ENCODE assay signal across 33 mouse cellular contexts in genomic region chr5:112518773-112519172, GRCm38 (mm10). TPM values are rescaled to one million over a fixed set of nuclear protein-coding genes. Genes with fewer than 3 reads are reported as not detected.
DNase-seq lines count a peak whose midpoint lies in the region; ATAC-seq and TF ChIP-seq lines count a peak whose summit lies in the region.
"Had no signal": no experiment of that assay in that cellular context is flagged by ENCODE, and none has a peak within 500 bp of the region (broad histone marks: within the 10 kb centered on the region; RNA-seq: fewer than 3 reads in every experiment).

No protein-coding gene starts in this region.

- no peak overlapping the region for H3K4me2 ChIP-seq in forebrain, embryonic 11.5 days (ENCODE audit: low read depth, low read length, severe bottlenecking)
- no peak overlapping the region for H3K4me2 ChIP-seq in hindbrain, embryonic 15.5 days
- H3K4me2 ChIP-seq in hindbrain, embryonic 16.5 days (ENCODE audit: low read length): no peak overlapping the region
- no peak overlapping the region for H3K4me2 ChIP-seq in lung, embryonic 14.5 days
- H3K4me2 ChIP-seq: embryonic facial prominence, embryonic 15.5 days; heart, embryonic 12.5 days; intestine, embryonic 15.5 days; midbrain, embryonic 13.5 days had no signal

- peaks cover 68% of the 10 kb centered on the region for H3K4me1 ChIP-seq in forebrain, embryonic 10.5 days
- H3K4me1 ChIP-seq in forebrain, embryonic 11.5 days (replicated peaks; ENCODE audit: control insufficient read depth, insufficient read depth, low read length): peaks cover 25% of the 10 kb centered on the region
- peaks cover 51% of the 10 kb centered on the region for H3K4me1 ChIP-seq in hindbrain, embryonic 15.5 days (replicated peaks)
- peaks cover 32% of the 10 kb centered on the region for H3K4me1 ChIP-seq in hindbrain, embryonic 16.5 days (ENCODE audit: control insufficient read depth, insufficient read depth, low read depth, low read length)
- H3K4me1 ChIP-seq in lung, embryonic 14.5 days (ENCODE audit: insufficient read depth): peaks cover 12% of the 10 kb centered on the region; the same call in 1 of the 2 replicates
- peaks cover 30% of the 10 kb centered on the region for H3K4me1 ChIP-seq in limb, embryonic 10.5 days
- H3K4me1 ChIP-seq: megakaryocyte, embryonic 14.5 days had no signal

- no peaks in the 10 kb centered on the region for H3K36me3 ChIP-seq in forebrain, embryonic 10.5 days (replicated peaks)
- H3K36me3 ChIP-seq in forebrain, embryonic 11.5 days (ENCODE audit: control insufficient read depth, insufficient read depth, low read length): no peaks in the 10 kb centered on the region
- no peaks in the 10 kb centered on the region for H3K36me3 ChIP-seq in hindbrain, embryonic 15.5 days
- H3K36me3 ChIP-seq in hindbrain, embryonic 16.5 days (ENCODE audit: control insufficient read depth, insufficient read depth, low read length): no peaks in the 10 kb centered on the region
- H3K36me3 ChIP-seq in lung, embryonic 14.5 days (ENCODE audit: insufficient read depth): no peaks in the 10 kb centered on the region
- H3K36me3 ChIP-seq in limb, embryonic 10.5 days: no peaks in the 10 kb centered on the region
- H3K36me3 ChIP-seq: embryonic facial prominence, embryonic 15.5 days; G1E; heart, embryonic 12.5 days; intestine, embryonic 15.5 days had no signal

- 73% methylated on average over 2 of the region's 2 CpGs for WGBS in forebrain, embryonic 10.5 days
- WGBS in forebrain, embryonic 11.5 days: 67% methylated on average over 2 of the region's 2 CpGs
- 59% methylated on average over 2 of the region's 2 CpGs for WGBS in hindbrain, embryonic 15.5 days
- WGBS in hindbrain, embryonic 16.5 days: 46% methylated on average over 2 of the region's 2 CpGs
- WGBS in lung, embryonic 14.5 days: 64% methylated on average over 2 of the region's 2 CpGs
- 84% methylated on average over 2 of the region's 2 CpGs for WGBS in limb, embryonic 10.5 days

- peaks cover 30% of the 10 kb centered on the region for H3K27me3 ChIP-seq in forebrain, embryonic 10.5 days (ENCODE audit: poor library complexity, severe bottlenecking)
- no peaks in the 10 kb centered on the region for H3K27me3 ChIP-seq in forebrain, embryonic 11.5 days (ENCODE audit: control insufficient read depth, insufficient read depth, low read length)
- no peaks in the 10 kb centered on the region for H3K27me3 ChIP-seq in hindbrain, embryonic 15.5 days
- H3K27me3 ChIP-seq in hindbrain, embryonic 16.5 days (replicated peaks; ENCODE audit: control insufficient read depth, insufficient read depth, low read length): no peaks in the 10 kb centered on the region
- H3K27me3 ChIP-seq in lung, embryonic 14.5 days (ENCODE audit: insufficient read depth, low read length): no peaks in the 10 kb centered on the region
- peaks cover 23% of the 10 kb centered on the region for H3K27me3 ChIP-seq in limb, embryonic 10.5 days (ENCODE audit: low read depth, poor library complexity, severe bottlenecking)
- H3K27me3 ChIP-seq: embryonic facial prominence, embryonic 15.5 days; intestine, embryonic 15.5 days had no signal

- H3K4me3 ChIP-seq in forebrain, embryonic 10.5 days: no peak overlapping the region
- H3K4me3 ChIP-seq in forebrain, embryonic 11.5 days (ENCODE audit: low read depth, low read length): no peak overlapping the region
- no peak overlapping the region for H3K4me3 ChIP-seq in hindbrain, embryonic 15.5 days
- no peak overlapping the region for H3K4me3 ChIP-seq in hindbrain, embryonic 16.5 days (ENCODE audit: low read length)
- H3K4me3 ChIP-seq in lung, embryonic 14.5 days (ENCODE audit: low read depth, low read length): no peak overlapping the region
- no peak overlapping the region for H3K4me3 ChIP-seq in limb, embryonic 10.5 days
- H3K4me3 ChIP-seq: embryonic facial prominence, embryonic 15.5 days; heart, embryonic 12.5 days; intestine, embryonic 15.5 days; megakaryocyte, embryonic 14.5 days; midbrain, embryonic 13.5 days had no signal

- DNase-seq in forebrain, embryonic 10.5 days (ENCODE audit: extremely low spot score, low spot score): no peak
- DNase-seq in forebrain, embryonic 11.5 days (ENCODE audit: low spot score): no peak
- DNase-seq in lung, embryonic 14.5 days: peak; percentile 44
- no peak for DNase-seq in lung, postnatal 25 days (ENCODE audit: low spot score)
- DNase-seq in limb, embryonic 10.5 days (ENCODE audit: low spot score): no peak
- no peak for DNase-seq in ovary, postnatal 10 days (ENCODE audit: low spot score)
- DNase-seq: adrenal gland, postnatal 10 days; cerebellum, adult 11 months; cerebellum, adult 9-10 months; gastrocnemius, postnatal 10 days; heart, adult 18-20 months; heart, postnatal 4 days; kidney, adult 2 months; kidney, postnatal 36 days; layer of hippocampus, postnatal 36 days; liver; lung, adult 2 months; lung, postnatal 36 days; right cerebral cortex, adult 18-20 months; spleen, adult 18-20 months; thymus, adult 18-20 months; thymus, postnatal 25 days had no signal

- no peak for ATAC-seq in forebrain, embryonic 11.5 days (replicated peaks; ENCODE audit: low FRiP score)
- ATAC-seq in hindbrain, embryonic 15.5 days (ENCODE audit: low FRiP score, low read depth): no peak
- ATAC-seq in hindbrain, embryonic 16.5 days: no peak
- ATAC-seq in lung, embryonic 14.5 days (ENCODE audit: insufficient read depth): no peak
- ATAC-seq: forebrain, embryonic 16.5 days; hindbrain, postnatal 0 days; intestine, embryonic 15.5 days; midbrain, embryonic 13.5 days had no signal

- no peak overlapping the region for H3K9ac ChIP-seq in forebrain, embryonic 11.5 days (ENCODE audit: low read length)
- no peak overlapping the region for H3K9ac ChIP-seq in hindbrain, embryonic 15.5 days
- H3K9ac ChIP-seq in hindbrain, embryonic 16.5 days (ENCODE audit: low read depth, low read length): no peak overlapping the region
- H3K9ac ChIP-seq in lung, embryonic 14.5 days: no peak overlapping the region
- H3K9ac ChIP-seq: embryonic facial prominence, embryonic 15.5 days; heart, embryonic 12.5 days; intestine, embryonic 15.5 days; liver, embryonic 14.5 days; midbrain, embryonic 13.5 days had no signal

- peaks cover 10% of the 10 kb centered on the region; the same call in 1 of the 2 replicates for H3K9me3 ChIP-seq in forebrain, embryonic 10.5 days
- no peaks in the 10 kb centered on the region for H3K9me3 ChIP-seq in forebrain, embryonic 11.5 days (ENCODE audit: control insufficient read depth, low read length)
- H3K9me3 ChIP-seq in hindbrain, embryonic 15.5 days: no peaks in the 10 kb centered on the region
- no peaks in the 10 kb centered on the region for H3K9me3 ChIP-seq in hindbrain, embryonic 16.5 days (ENCODE audit: control insufficient read depth, low read length)
- H3K9me3 ChIP-seq in lung, embryonic 14.5 days (ENCODE audit: low read depth, low read length): no peaks in the 10 kb centered on the region; the same call in 1 of the 2 replicates
- no peaks in the 10 kb centered on the region for H3K9me3 ChIP-seq in limb, embryonic 10.5 days (replicated peaks)
- H3K9me3 ChIP-seq: embryonic facial prominence, embryonic 15.5 days; intestine, embryonic 15.5 days; midbrain, embryonic 13.5 days had no signal

- H3K27ac ChIP-seq in forebrain, embryonic 10.5 days: peak overlapping the region; percentile 84
- no peak overlapping the region for H3K27ac ChIP-seq in forebrain, embryonic 11.5 days (ENCODE audit: low read depth, low read length)
- H3K27ac ChIP-seq in hindbrain, embryonic 15.5 days (replicated peaks): 0 out of 2 replicates have a peak overlapping the region, but pooled peaks have one; percentile 6
- H3K27ac ChIP-seq in hindbrain, embryonic 16.5 days (ENCODE audit: low read depth, low read length): no peak overlapping the region
- H3K27ac ChIP-seq in lung, embryonic 14.5 days (ENCODE audit: low read depth): no peak overlapping the region
- H3K27ac ChIP-seq in limb, embryonic 10.5 days: 0 out of 2 replicates have a peak overlapping the region, but pooled peaks have one; percentile 3
- H3K27ac ChIP-seq: embryonic facial prominence, embryonic 15.5 days; hindbrain, postnatal 0 days; intestine, embryonic 15.5 days; liver, embryonic 14.5 days; midbrain, embryonic 13.5 days had no signal

- TF ChIP-seq CTCF in lung, embryonic 14.5 days (IDR thresholded peaks at IDR 0.05; ENCODE audit: low read depth): no peak

RNA-seq across cellular contexts. Expression of gene Sez6l, which starts 58.2 kb away (rescaled TPM):
- 0.65 and 1.4 TPM in 2 replicates for polyA plus RNA-seq in forebrain, embryonic 10.5 days (2016; fragmentation: Nextera tagmentation; extraction: Ambion mirVana)
- polyA plus RNA-seq in forebrain, embryonic 11.5 days (2014; fragmentation: Nextera tagmentation; extraction: Ambion mirVana): 4.8 and 5.8 TPM in 2 replicates
- polyA plus RNA-seq in hindbrain, embryonic 15.5 days (2015; fragmentation: Nextera tagmentation; extraction: Ambion mirVana): 41.3 and 46.3 TPM in 2 replicates
- polyA plus RNA-seq in hindbrain, embryonic 16.5 days (2015; fragmentation: Nextera tagmentation; extraction: Ambion mirVana): 42.8 and 52.7 TPM in 2 replicates
- polyA plus RNA-seq in lung, embryonic 14.5 days (2014; fragmentation: Nextera tagmentation; extraction: Ambion mirVana): 0.30 and 0.32 TPM in 2 replicates
- polyA plus RNA-seq in limb, embryonic 10.5 days (2016; fragmentation: Nextera tagmentation; extraction: Ambion mirVana): 0.09 and 0.16 TPM in 2 replicates
- polyA plus RNA-seq: G1E had no signal

Comparison
In these comparisons a context has a peak if more than half of its experiments do, and no peak if none do; other contexts are left out.
1. H3K27ac ChIP-seq: peak in forebrain, embryonic 10.5 days (single experiment), hindbrain, embryonic 15.5 days (single experiment) and limb, embryonic 10.5 days (single experiment); none in forebrain, embryonic 11.5 days (single experiment), hindbrain, embryonic 16.5 days (single experiment) and lung, embryonic 14.5 days (single experiment).